Mouse (Mus musculus) c-Kit-positive CD71-negative TER-119-negative erythroid progenitor cells, embryonic 14.5 days (primary cell): ENCODE measurements around the gene Ctsa.
"Not testable (repeated sequence)": the region's sequence is repeated elsewhere in the genome, so short reads cannot be mapped to it uniquely, and the experiment has no call there.

Experiments
- DNase-seq: peaks from one replicate; pipeline ENCODE4 v3.0.0-alpha.2; 2013; ENCODE audit warnings: low read depth

Gene Ctsa

GRCm38 (mm10) chr2:164877376-164878215 is 44.9 kb downstream of the Ctsa start:
- not testable (repeated sequence) for DNase-seq

GRCm38 (mm10) chr2:164878509-164879227 is 46.0 kb downstream of the Ctsa start:
- DNase-seq, result peak; percentile 74

- peak; percentile 78 for DNase-seq
Observed at GRCm38 (mm10) chr2:164879228-164879567, 46.5 kb downstream of the Ctsa start, which contains the start of gene Pcif1. Gene Pcif1, plus strand, starts transcription at chr2:164879304.

- peak; percentile 90 for DNase-seq
Observed at GRCm38 (mm10) chr2:164879568-164880277, 47.0 kb downstream of the Ctsa start.

GRCm38 (mm10) chr2:164882619-164883018 is 49.9 kb downstream of the Ctsa start:
- DNase-seq, result no peak

- DNase-seq, result no peak
Observed at GRCm38 (mm10) chr2:164885788-164886187, 53.1 kb downstream of the Ctsa start.

- DNase-seq, result no peak
Observed at GRCm38 (mm10) chr2:164886617-164887016, 53.9 kb downstream of the Ctsa start.

GRCm38 (mm10) chr2:164888996-164889395 is 56.3 kb downstream of the Ctsa start:
- no peak for DNase-seq

GRCm38 (mm10) chr2:164889960-164890359 is 57.3 kb downstream of the Ctsa start:
- DNase-seq, result no peak
